Mouse (Mus musculus): Measurements from ENCODE around the gene Sirpb1b.
"Not testable (repeated sequence)": the region's sequence is repeated elsewhere in the genome, so short reads cannot be mapped to it uniquely, and the experiment has no call there.

Sirpb1b gene

DNA sequence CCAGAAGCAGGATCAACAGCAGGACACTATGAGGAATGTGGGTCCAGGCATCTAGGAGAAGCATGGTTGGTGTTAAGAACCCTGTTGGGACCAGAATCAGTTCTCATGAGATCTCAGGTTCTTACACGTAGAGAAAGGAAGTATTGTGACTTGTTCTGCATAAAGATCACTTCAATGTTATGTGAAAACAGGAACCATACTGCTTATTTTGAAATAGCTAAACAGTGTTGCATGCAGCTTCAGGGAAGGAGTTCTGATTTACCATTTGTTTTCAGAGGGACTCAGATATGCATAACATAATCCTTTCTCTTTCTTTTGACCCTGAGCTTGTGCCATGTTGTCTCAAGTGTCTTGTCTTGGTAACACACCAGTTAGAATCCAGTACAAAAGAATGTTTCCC, at the start of gene Sirpb1b:
Gene Sirpb1b, minus strand, starts transcription at position 179 of the 400 bp plus-strand sequence.
- not testable (repeated sequence) for DNase-seq

DNA sequence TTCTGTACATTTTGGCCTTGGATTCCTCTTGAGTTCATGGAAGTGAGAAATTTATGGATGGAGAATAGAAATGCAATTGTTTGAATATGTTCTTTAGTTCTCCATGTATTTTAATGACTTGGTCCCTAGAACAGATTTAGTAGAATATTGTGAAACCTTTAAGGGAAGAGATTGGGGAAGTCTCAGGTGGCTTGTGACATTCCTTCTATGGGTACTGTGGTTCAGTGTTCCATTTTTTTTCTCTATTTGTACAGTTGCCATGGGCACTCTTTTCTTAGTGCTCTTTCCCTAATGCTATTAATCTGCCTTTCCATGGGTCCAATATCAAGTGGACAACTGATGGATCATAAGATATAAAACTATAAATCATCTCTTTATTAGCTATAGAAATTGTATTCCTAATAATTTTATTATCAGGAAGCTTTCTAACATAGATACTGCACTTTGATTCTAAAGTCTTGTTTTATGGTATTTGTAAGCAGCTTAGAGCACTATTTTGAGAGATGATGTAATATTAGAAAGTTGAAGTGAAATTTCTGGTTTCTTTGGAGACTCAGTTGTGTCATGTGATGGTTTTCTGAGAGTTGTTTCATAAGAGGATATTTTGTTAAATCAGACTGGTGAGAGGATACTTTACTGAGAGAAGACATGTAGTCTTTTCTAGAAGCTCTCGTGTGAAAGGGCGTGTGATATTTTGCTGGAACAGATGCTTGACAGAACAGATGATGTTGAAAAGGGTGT, 15.7 kb upstream of the Sirpb1b start:
- DNase-seq = not testable (repeated sequence)

DNA sequence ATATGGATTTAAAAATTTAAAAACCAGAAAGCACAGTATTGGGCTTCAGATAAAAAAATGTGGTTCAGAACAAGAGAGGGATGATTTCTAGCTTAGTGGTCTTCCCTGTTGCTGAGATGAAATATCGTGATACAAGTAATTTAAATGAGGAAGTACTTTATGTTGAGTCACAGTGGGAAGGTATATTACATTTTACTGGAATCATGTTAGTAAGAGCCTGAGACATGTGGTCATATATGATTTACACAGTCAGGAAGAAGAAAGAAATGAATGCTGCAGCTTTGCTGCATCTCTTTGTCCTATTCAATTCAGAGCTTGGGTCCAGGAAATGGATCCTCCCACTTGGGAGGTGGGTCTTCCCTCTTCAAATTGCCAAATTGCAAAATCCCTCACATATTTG, 11.8 kb upstream of the Sirpb1b start:
- not testable (repeated sequence) for DNase-seq

DNA sequence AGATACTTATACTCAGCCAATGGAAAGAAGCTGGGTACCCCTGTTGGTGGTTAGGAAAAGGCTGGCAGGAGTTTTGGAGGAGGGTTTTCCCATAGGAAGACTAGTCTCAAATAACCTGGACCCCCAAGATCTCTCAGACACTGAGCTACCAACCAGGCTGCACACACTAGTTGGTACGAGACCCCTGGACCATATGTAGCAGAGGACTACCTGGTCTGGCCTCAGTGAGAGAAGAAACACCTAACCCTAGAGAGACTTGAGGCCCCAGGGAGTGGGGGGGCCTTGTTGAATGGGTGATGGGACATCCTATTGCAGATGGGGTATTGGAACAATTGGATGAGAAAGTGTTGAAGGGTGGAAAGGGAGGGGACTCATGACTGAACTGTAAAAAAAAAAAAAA, 8.6 kb upstream of the Sirpb1b start:
- DNase-seq = no peak

DNA sequence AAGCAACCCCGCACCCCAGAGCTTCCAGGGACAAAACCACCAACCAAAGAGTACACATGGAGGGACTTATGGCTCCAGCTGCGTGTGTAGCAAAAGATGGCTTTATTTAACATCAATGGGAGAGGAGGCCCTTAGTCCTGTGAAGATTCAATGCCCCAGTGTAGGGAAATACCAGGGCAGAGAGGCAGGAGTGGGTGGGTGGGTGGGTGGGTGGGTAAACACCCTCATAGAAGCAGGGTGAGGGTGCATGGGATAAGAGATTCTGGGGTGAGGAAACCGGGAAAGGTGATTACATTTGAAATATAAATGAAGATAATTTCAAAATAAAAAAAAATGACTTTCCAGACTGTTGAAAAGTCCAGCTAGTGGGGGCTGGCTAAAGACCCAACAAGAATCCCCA, 8.1 kb upstream of the Sirpb1b start:
- not testable (repeated sequence) for DNase-seq

DNA sequence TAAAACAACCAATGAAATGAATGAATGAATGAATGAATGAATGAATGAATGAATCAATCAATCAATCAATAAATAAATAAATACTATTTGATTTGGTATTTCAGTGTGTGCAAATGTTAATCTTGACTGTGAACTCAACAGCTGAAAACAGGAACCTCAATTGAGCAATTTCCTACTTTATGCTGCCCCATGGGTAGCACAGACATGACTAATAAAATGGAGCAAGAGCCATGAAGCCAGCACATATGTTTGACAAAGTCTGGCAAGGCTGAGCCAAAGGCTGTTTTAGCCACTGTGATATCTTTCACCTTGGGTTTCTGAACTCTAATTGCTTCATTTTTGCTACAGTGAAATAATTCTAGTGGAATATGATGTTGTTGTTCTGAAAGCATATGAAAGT, 1.6 kb upstream of the Sirpb1b start:
- DNase-seq = not testable (repeated sequence)

DNA sequence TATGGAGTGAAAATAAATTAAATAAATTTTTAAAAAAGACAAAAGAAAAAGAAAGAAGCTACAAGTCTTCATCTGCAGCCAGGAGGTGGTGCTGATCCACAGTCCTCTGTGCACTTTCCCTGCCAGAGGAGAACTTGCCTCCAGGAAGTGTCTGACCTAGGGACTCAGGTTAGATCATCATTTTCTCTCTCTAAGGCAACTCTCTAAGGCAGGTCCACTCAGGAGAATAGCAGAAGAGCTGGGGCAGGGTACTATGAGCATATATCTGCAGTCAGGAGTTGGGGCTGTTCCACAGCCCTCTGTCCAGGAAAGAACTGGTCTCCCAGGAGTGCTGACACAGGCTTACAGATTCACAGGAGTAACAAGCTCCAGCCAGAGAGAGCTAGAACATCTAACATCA, 46.3 kb downstream of the Sirpb1b start:
- DNase-seq = no peak

DNA sequence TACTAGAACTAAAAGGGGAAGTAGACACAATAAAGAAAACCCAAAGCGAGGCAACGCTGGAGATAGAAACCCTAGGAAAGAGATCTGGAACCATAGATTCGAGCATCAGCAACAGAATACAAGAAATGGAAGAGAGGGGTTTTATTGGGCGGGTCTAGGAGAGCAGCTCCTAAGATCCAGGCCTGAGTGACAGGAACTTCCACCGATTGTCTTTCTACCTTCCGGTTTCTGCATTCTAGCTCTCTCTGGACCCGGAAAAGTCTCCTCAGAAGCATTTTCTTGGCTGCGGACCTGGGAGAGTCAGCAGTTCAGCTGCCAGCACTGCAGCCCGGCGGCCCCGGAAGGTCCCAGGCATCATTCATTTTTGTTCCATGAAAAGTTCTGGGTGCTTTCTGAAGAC, 61.3 kb downstream of the Sirpb1b start:
- DNase-seq = not testable (repeated sequence)

DNA sequence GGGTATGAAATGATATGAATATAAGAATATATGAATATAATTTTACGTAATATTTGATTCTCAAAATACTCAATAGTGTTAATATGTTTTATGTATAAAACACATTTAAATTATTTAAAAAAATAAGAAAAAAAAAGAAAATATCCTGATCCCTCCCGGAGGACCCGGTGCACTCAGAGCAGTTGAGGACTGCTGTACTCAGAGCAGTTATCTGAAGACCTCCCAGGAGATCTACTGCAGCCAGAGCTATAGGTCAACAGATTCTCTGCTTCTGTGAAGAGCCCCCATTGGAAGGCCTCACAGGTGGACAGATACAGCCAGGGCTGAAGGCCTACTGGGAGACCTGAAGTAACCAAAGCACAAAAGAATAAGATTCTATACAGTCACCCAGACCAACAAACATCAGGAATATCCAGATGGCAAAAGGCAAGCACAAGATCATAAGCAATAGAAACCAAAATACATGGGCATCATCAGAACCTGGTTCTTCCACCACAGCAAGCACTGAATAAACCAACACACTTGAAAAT, 67.0 kb downstream of the Sirpb1b start:
- DNase-seq = not testable (repeated sequence)

DNA sequence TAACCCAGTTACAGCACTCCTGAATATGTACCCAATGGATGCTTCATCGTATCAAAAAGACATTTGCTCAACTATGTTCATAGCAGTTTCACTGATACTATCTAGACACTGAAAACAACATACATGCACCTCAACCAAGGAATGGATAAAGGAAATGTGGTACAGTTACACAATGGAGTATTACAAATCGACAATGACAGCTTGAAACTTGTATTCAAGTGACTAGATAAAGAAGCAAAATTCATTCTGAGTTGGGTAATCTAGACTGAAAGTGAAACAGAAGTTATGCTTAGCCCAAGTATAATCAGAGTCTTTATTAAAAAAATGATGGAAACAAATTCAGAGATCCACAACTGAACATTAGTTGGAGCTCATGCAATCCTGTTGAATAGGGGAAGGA, 100.0 kb downstream of the Sirpb1b start:
- DNase-seq = not testable (repeated sequence)

DNA sequence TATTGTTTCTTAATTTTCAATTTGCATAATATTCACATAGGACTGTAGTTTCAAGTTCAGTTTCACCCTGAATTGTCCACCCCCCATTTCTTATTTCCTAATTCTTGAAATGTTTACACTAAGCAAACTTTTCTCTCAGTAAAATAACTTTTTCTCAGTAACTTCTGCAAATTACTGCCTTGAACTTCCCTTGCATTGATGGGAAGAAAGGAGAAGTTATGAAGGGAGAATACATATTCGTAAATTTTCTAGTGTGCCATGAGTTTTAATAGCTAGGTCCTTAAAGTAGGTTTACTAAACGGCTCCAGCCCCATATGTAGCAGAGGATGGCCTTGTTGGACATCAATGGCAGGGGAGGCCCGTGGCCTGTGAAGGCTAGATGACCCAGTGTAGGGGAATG, 104.7 kb downstream of the Sirpb1b start:
- not testable (repeated sequence) for DNase-seq
